Mouse (Mus musculus) hindbrain, embryonic 13.5 days (tissue): ENCODE data around the gene Hnrnph1. TPM values are rescaled to one million over a fixed set of nuclear protein-coding genes. Genes with fewer than 3 reads are reported as not detected.

Experiments used
- ATAC-seq: fragments of 200-750 bp; cut with Nextera tagmentation; 2 replicates; pipeline ENCODE4 v1.8.0; 2017; ENCODE audit warnings: moderate TSS enrichment; ENCODE audit not compliant: low FRiP score
- H3K27ac ChIP-seq: fragments of 300-500 bp; sonication (generic); 2 replicates; pipeline ENCODE4 v1.5.1; 2015; ENCODE audit warnings: inconsistent platforms, mild to moderate bottlenecking, moderate library complexity
- H3K27me3 ChIP-seq: fragments of 300-500 bp; sonication (generic); 2 replicates; pipeline ENCODE4 v1.6.1; 2015; ENCODE audit warnings: mild to moderate bottlenecking, inconsistent platforms
- H3K36me3 ChIP-seq: fragments of 300-500 bp; sonication (generic); 2 replicates; pipeline ENCODE4 v1.6.1; 2015; ENCODE audit warnings: mild to moderate bottlenecking, inconsistent platforms
- H3K4me1 ChIP-seq: fragments of 300-500 bp; sonication (generic); replicated peaks from 2 replicates; pipeline ENCODE4 v1.6.1; 2015; ENCODE audit warnings: inconsistent platforms
- H3K4me2 ChIP-seq: fragments of 300-500 bp; sonication (generic); 2 replicates; pipeline ENCODE4 v1.6.1; 2015; ENCODE audit warnings: inconsistent platforms, mild to moderate bottlenecking, moderate library complexity
- H3K4me3 ChIP-seq: fragments of 300-500 bp; sonication (generic); 2 replicates; pipeline ENCODE4 v1.5.1; 2015; ENCODE audit warnings: mild to moderate bottlenecking, inconsistent platforms
- H3K9ac ChIP-seq: fragments of 300-500 bp; sonication (generic); 2 replicates; pipeline ENCODE4 v1.6.1; 2015; ENCODE audit warnings: mild to moderate bottlenecking, inconsistent platforms
- H3K9me3 ChIP-seq: fragments of 300-500 bp; sonication (generic); 2 replicates; pipeline ENCODE4 v1.6.1; 2016; ENCODE audit warnings: inconsistent platforms
- WGBS: fragments of 180-500 bp; shearing (Covaris S2); methylation state at CpG from one replicate; pipeline ENCODE4 v1.1.7; 2015; 5-methylcytosine and 5-hydroxymethylcytosine counted together
- polyA plus RNA-seq: library from polyadenylated mRNA; unstranded; fragments of >200 nt; fragmentation: Nextera tagmentation; extraction: Ambion mirVana; gene quantifications from 2 replicates; pipeline ENCODE4 v1.2.1, GENCODE M21; 2015

Gene Hnrnph1
- 534 and 549 TPM in 2 replicates for polyA plus RNA-seq

DNA sequence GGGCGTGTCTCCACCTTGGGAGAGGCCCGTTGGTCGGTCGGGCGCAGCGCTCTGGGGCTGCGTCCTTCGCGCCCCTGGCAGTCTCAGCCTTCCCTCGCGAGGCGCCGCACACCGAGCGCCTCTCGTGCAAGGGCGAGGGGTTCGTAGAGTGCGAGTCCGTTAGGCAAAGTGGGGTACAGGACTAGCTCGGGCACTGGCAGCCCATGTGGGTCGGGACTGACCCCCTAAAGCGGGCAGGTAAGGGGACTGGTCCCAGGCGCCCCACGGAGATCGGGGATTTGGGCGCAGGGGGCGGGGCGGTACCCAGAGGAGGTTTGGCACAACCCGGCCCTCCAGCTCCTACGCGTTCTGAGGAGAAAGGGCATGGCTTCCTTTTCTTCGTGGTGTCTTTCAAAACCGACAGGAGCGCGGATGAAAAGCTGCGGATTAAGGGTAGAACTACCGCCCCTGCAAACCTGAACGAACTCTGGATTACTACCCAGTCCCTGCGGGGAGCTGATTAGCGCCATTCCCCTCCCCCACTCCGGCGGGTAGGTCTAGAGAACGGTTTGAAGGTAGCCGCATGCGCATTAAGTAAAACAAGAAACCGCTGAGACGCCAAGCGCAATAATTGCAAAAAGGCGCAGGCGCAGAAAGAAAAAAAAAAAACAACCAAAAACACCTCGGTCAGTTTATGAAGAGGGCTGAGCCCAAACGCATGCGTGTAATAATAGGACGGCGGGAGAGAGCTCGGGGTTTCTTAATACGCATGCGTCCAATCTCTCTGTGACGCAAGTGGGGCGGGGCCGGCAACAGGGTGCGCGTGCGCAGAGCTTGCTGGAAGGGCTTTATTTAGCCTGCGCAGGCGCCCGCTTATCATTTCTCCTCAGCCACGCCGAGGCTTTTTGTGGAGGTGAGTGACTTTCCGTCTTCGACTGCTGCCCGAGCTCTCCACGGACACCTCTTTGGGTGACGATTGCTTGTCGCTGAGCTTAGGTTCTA lies at the start of gene Hnrnph1:
Gene Hnrnph1, plus strand, starts transcription at position 80 of the 981 bp plus-strand sequence.
- ATAC-seq, result peak; percentile 94
- peak within 1 kb of the TSS; percentile 83 for H3K4me2 ChIP-seq
- H3K9me3 ChIP-seq, result no peaks in the 10 kb centered on the region
- H3K27me3 ChIP-seq, result no peaks in the 10 kb centered on the region
- peak within 1 kb of the TSS; percentile 99 for H3K9ac ChIP-seq
- WGBS, result under 1% methylated on average over 76 of the region's 76 CpGs
- peaks cover 14% of the 10 kb centered on the region for H3K36me3 ChIP-seq
- peak within 1 kb of the TSS; percentile 100 for H3K27ac ChIP-seq
- H3K4me1 ChIP-seq, result peaks cover 26% of the 10 kb centered on the region
- H3K4me3 ChIP-seq, result peak within 1 kb of the TSS; percentile 97

DNA sequence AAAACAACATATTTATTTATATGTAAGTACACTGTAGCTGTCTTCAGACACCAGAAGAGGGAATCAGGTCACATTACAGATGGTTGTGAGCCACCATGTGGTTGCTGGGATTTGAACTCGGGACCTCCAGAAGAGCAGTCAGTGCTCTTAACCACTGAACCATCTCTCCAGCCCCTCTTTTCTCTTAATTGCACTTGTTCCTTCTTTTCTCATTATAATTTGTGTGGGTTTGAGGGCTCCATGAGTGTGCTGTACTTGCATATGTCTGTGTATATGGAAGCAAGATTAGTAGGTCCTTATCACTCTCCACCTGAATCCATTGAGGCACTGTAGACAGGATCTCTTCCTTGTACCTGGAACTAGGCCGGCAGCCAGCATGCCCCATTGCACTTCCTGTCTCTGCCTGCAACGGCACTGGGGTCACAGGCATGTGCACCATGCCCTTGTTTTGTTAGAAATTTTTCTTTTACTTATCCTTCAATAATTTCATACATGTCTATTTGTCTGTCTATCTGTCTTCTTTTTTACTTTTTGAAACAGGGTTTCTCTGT lies 48.6 kb upstream of the Hnrnph1 start:
- no peaks in the 10 kb centered on the region for H3K27me3 ChIP-seq
- H3K4me2 ChIP-seq, result no peak overlapping the region
- H3K9ac ChIP-seq, result no peak overlapping the region
- no peaks in the 10 kb centered on the region for H3K9me3 ChIP-seq
- peaks cover 25% of the 10 kb centered on the region for H3K4me1 ChIP-seq
- no peaks in the 10 kb centered on the region for H3K36me3 ChIP-seq
- 94% methylated on average over 3 of the region's 3 CpGs for WGBS
- H3K27ac ChIP-seq, result no peak overlapping the region
- no peak overlapping the region for H3K4me3 ChIP-seq
- ATAC-seq, result no peak

DNA sequence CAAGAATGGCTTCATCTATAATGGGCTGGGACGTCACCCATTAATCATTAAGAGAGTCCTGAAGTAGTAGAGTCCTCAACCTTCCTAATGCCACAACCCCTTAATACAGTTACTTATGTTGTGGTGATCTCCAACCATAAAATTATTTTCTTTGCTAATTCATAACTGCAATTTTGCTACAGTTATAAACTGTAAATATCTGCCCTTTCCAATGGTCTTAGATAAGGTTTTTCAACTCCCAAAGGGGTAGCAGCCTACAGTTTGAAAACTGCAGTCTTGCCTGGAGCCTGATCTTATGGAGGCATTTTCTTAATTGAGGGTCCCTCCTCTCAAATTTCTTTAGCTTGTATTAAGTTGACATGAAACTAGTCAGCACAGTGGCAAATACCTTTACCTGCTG lies 47.4 kb upstream of the Hnrnph1 start:
- H3K4me1 ChIP-seq, result peaks cover 12% of the 10 kb centered on the region
- H3K27ac ChIP-seq, result no peak overlapping the region
- H3K9ac ChIP-seq, result no peak overlapping the region
- no peaks in the 10 kb centered on the region for H3K27me3 ChIP-seq
- no peaks in the 10 kb centered on the region for H3K9me3 ChIP-seq
- H3K36me3 ChIP-seq, result no peaks in the 10 kb centered on the region
- no peak for ATAC-seq
- 94% methylated on average over 1 of the region's 1 CpGs for WGBS
- H3K4me3 ChIP-seq, result no peak overlapping the region
- H3K4me2 ChIP-seq, result no peak overlapping the region

DNA sequence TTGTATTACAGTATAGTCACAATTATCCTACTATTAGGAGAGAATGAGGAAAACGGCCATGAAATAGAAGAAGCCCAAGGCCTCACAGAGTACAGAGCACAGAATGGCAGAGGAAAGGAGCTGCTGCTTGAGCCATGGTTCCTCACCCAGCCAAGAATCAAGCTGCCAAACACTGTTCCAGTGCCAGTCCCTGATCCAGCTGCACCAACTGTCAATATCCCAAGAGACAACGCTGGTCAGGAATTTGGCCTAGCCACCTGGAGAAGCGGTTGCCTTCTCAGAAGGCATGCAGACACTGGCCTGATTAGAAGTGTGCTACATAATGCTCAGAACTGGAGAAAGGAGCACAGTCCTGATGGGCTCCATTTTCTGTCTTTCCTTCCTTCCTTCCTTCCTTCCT lies 43.6 kb upstream of the Hnrnph1 start:
- Histone ChIP-seq H3K27me3 (no peaks in the 10 kb centered on the region), H3K9ac (no peak overlapping the region), H3K27ac (no peak overlapping the region), H3K36me3 (no peaks in the 10 kb centered on the region), H3K4me3 (no peak overlapping the region), H3K9me3 (no peaks in the 10 kb centered on the region), H3K4me1 (no peaks in the 10 kb centered on the region), H3K4me2 (no peak overlapping the region)
- 88% methylated on average over 3 of the region's 3 CpGs for WGBS
- ATAC-seq, result no peak

DNA sequence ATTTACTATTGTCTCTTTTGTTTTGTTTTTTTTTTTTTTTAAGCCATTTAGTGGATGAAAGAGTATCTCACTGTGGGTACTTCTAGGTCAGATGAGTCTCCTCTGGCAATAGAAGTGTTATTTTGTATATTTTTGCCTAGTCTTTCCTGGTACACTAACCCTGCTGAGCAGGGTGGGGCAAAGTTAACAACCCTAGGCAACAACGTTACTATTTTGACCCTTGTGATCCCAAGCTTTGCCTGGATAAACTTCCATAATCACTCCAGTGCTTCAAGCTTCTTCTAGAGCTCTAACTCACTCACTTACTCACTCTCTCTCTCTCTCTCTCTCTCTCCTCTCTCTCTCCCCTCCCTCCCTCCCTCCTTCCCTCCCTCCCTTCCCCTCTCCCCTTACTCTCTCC lies 40.7 kb upstream of the Hnrnph1 start:
- no peaks in the 10 kb centered on the region for H3K9me3 ChIP-seq
- no peak overlapping the region for H3K9ac ChIP-seq
- no peaks in the 10 kb centered on the region for H3K27me3 ChIP-seq
- ATAC-seq, result no peak
- no peaks in the 10 kb centered on the region for H3K36me3 ChIP-seq
- H3K4me3 ChIP-seq, result no peak overlapping the region
- WGBS, result 62% methylated on average over 1 of the region's 1 CpGs
- no peaks in the 10 kb centered on the region for H3K4me1 ChIP-seq
- no peak overlapping the region for H3K27ac ChIP-seq
- H3K4me2 ChIP-seq, result no peak overlapping the region

DNA sequence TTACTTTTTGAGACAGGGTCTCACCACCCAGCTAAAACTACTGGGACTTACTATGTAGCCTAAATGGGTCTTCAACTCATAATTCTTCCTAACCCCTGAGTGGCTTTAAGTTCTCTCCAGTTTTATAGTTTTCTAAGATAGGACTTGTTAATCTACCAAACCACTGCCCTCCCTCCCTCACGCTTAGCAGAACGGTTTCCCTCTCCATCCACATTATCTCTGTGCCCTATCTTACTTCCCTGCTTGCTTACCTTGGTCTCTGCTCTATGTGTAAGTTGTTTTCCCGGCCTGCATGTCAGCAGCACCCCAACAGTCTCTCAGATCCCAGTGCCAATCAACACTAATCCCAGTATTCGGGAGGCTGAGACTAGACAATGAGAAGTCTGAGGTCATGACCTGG lies 39.9 kb upstream of the Hnrnph1 start:
- Histone ChIP-seq H3K9me3 (no peaks in the 10 kb centered on the region), H3K4me1 (no peaks in the 10 kb centered on the region), H3K4me3 (no peak overlapping the region), H3K4me2 (no peak overlapping the region), H3K36me3 (no peaks in the 10 kb centered on the region), H3K27me3 (no peaks in the 10 kb centered on the region), H3K27ac (no peak overlapping the region), H3K9ac (no peak overlapping the region)
- 78% methylated on average over 4 of the region's 4 CpGs for WGBS
- ATAC-seq, result no peak

DNA sequence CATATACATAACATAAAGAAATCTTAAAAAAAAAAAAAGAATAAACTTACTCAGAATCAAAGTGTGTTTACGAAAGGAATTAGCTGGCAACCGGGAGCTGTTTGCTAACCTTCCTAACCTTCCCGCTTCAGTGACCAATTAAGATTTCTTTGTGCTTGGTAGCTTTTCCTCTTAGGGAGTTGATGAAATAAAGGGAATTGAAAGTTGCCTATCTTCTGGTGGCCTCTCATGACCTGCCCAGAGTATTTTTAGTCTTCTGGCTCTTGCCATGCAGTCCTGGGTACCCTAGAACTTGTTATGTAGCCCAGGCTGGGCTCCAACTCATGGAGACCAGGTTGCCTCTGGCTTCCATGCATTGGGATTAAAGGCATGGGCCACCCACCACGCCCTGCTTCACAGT lies 31.3 kb upstream of the Hnrnph1 start:
- Histone ChIP-seq H3K4me1 (no peaks in the 10 kb centered on the region), H3K9ac (no peak overlapping the region), H3K9me3 (no peaks in the 10 kb centered on the region), H3K27me3 (no peaks in the 10 kb centered on the region), H3K36me3 (no peaks in the 10 kb centered on the region), H3K4me3 (no peak overlapping the region), H3K4me2 (no peak overlapping the region), H3K27ac (no peak overlapping the region)
- 87% methylated on average over 4 of the region's 4 CpGs for WGBS
- ATAC-seq, result no peak

DNA sequence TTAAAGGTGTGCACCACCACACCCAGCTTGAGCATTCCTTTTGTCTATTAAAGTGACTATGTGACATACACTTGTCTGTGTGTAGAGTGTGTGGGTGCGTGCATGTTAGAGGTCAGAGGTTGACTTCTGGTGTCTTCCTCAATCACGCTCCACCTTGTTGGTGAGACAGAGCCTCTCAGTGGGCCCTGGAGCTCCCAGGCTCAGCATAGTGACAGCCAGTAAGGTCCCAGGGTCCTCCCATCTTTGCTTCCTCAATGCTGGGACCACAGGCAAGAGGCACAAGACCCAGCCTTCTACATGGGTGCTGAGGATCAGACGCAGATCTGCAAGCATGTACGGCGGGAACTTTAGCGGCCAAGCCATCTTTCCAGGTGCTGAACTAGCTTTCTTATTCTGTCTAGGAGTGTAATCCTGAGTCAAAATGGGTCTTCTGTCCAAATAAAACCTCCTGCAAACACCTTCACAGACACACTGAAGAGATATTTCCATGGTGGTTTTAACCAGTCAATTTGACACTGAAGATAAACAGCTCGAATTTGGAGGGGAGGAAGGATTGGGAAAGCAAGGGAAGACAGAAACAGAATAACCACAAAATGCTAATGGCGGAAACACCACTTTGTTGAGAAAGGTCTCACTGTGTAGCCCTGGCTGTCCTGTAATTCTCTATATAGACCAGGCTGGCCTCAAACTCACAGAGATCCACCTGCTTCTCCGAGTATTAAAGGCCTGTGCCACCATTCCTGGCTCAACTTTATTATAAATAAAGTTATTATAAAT lies 30.3 kb upstream of the Hnrnph1 start:
- Histone ChIP-seq H3K9me3 (no peaks in the 10 kb centered on the region), H3K27ac (no peak overlapping the region), H3K9ac (no peak overlapping the region), H3K27me3 (no peaks in the 10 kb centered on the region), H3K4me3 (no peak overlapping the region), H3K36me3 (no peaks in the 10 kb centered on the region), H3K4me2 (no peak overlapping the region), H3K4me1 (no peaks in the 10 kb centered on the region)
- no peak for ATAC-seq
- 90% methylated on average over 9 of the region's 9 CpGs for WGBS

DNA sequence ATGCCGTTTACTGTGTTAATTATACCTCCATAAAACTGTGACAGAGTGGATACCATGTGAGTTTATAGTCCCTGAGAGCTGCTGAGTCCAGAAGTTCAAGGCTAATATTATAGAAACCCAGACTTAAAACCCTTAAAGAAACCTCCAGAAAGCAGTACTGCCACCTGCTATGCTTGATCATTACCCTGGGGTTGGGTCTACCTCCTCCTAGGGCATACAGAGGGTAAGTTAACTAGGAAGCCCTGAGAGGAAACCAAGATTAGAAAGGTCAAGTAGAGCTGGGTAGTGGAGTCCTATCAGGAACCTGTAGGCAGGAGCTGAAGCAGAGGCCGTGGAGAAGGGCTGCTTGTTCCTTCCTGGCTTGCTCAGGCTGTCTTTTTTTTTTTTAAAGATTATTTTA lies 24.6 kb upstream of the Hnrnph1 start:
- Histone ChIP-seq H3K27ac (no peak overlapping the region), H3K9me3 (no peaks in the 10 kb centered on the region), H3K9ac (no peak overlapping the region), H3K4me1 (no peaks in the 10 kb centered on the region), H3K4me2 (no peak overlapping the region), H3K4me3 (no peak overlapping the region), H3K36me3 (no peaks in the 10 kb centered on the region), H3K27me3 (no peaks in the 10 kb centered on the region)
- ATAC-seq, result no peak
- 90% methylated on average over 2 of the region's 2 CpGs for WGBS

DNA sequence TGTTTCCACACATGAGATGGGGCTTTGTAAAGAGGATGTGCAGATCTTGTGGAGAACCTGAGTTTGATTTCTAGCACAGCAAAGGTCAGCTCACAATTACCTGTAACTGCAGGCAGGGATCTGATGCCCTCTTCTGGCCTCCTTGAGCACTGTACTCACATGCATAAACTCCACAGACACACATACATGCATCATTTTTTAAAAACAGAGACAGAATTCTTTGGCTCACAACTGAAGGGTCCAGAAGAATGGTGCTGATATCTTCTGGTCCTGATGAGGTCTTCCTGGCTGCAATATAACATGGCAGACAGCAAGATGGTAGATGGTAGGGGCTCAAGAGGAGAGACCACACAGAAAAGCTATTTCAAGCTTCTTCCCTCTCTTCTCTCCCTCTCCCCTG lies 22.6 kb upstream of the Hnrnph1 start, which contains the start of gene Cby3:
Gene Cby3, plus strand, starts transcription at position 301 of the 400 bp plus-strand sequence.
- Histone ChIP-seq H3K27me3 (peaks cover 15% of the 10 kb centered on the region), H3K36me3 (no peaks in the 10 kb centered on the region), H3K27ac (no peak within 1 kb of the TSS), H3K9me3 (no peaks in the 10 kb centered on the region), H3K9ac (no peak within 1 kb of the TSS), H3K4me3 (no peak within 1 kb of the TSS), H3K4me1 (peaks cover 5% of the 10 kb centered on the region; the same call in 1 of the 2 replicates), H3K4me2 (no peak within 1 kb of the TSS)
- ATAC-seq, result no peak

DNA sequence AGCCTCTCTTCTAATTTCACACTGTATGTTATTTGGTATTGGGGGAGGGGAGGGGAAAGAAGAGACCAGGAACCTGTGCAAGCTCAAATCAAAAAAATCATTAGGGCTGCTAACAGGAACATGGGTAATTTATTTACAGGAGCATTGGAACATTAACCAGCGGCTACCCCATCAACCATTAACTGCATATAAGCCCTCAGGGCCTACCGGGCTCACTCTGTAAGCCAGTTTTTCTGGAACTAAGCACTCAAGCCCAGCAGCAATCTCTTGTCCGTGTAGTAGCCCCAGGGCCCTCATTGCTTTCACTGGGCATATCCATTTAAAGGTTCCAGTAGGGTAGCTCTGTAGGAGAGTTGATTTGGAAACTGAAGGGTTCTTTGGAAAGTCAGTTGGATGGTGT lies 21.9 kb upstream of the Hnrnph1 start:
- H3K4me2 ChIP-seq, result no peak overlapping the region
- H3K27me3 ChIP-seq, result peaks cover 17% of the 10 kb centered on the region
- 56% methylated on average over 3 of the region's 3 CpGs for WGBS
- H3K4me3 ChIP-seq, result no peak overlapping the region
- no peak for ATAC-seq
- no peak overlapping the region for H3K9ac ChIP-seq
- H3K36me3 ChIP-seq, result no peaks in the 10 kb centered on the region
- peaks cover 9% of the 10 kb centered on the region; the same call in 1 of the 2 replicates for H3K4me1 ChIP-seq
- no peaks in the 10 kb centered on the region for H3K9me3 ChIP-seq
- no peak overlapping the region for H3K27ac ChIP-seq

DNA sequence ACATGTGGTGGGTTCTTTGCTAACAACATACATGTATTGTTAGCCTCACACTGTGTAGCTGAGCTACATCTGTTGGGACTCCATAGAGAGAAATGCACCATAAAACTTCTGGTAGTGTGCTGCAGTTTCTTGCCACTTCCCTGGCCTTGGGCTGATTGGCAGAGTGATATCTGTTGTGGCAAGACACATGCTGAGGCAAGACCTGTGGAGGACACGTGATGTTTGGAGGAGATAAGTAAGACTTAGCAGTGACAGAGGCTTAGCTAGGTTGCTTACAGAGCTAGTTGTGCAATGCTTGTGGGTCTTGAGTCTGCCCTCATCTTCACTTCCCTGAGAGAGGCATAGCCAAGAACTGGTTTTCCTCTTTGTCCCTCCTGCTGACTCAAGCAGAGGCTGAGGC lies 21.4 kb upstream of the Hnrnph1 start:
- H3K9ac ChIP-seq, result no peak overlapping the region
- WGBS, result 75% methylated on average over 1 of the region's 1 CpGs
- H3K4me2 ChIP-seq, result no peak overlapping the region
- no peak for ATAC-seq
- H3K27ac ChIP-seq, result no peak overlapping the region
- H3K4me1 ChIP-seq, result peaks cover 9% of the 10 kb centered on the region; the same call in 1 of the 2 replicates
- H3K4me3 ChIP-seq, result no peak overlapping the region
- H3K36me3 ChIP-seq, result no peaks in the 10 kb centered on the region
- H3K27me3 ChIP-seq, result peaks cover 17% of the 10 kb centered on the region
- no peaks in the 10 kb centered on the region for H3K9me3 ChIP-seq
